Mouse (Mus musculus): ENCODE data around the gene Pgm5. TPM values are rescaled to one million over a fixed set of nuclear protein-coding genes. Genes with fewer than 3 reads are reported as not detected.

The Pgm5 gene
- polyA plus RNA-seq, 1 experiment from 2014 or later, result 0.96 TPM

GRCm38 (mm10) chr19:24792876-24793275, 68.8 kb downstream of the Pgm5 start:
- Histone ChIP-seq H3K36me3 (ENCODE audit: insufficient read depth, low read length) (no peaks in the 10 kb centered on the region), H3K27me3 (ENCODE audit: insufficient read depth, low read length) (no peaks in the 10 kb centered on the region), H3K4me3 (replicated peaks; ENCODE audit: low read depth, low read length) (no peak overlapping the region), H3K27ac (no peak overlapping the region), H3K9ac (ENCODE audit: low read depth, low read length) (no peak overlapping the region), H3K4me1 (replicated peaks; ENCODE audit: insufficient read depth, low read length) (no peaks in the 10 kb centered on the region), H3K4me2 (ENCODE audit: low read length) (no peak overlapping the region), H3K9me3 (replicated peaks; ENCODE audit: low read length) (no peaks in the 10 kb centered on the region)
- DNase-seq (ENCODE audit: low spot score), result no peak
- TF ChIP-seq CTCF (IDR thresholded peaks at IDR 0.05; ENCODE audit: low read depth), result no peak
- no peak for ATAC-seq (replicated peaks; ENCODE audit: low FRiP score, low read depth)
- WGBS, result 64% methylated on average over 5 of the region's 5 CpGs

- Histone ChIP-seq H3K4me1 (replicated peaks; ENCODE audit: insufficient read depth, low read length) (peaks cover 6% of the 10 kb centered on the region; the same call in 1 of the 2 replicates), H3K9me3 (replicated peaks; ENCODE audit: low read length) (no peaks in the 10 kb centered on the region), H3K4me2 (ENCODE audit: low read length) (no peak overlapping the region), H3K4me3 (replicated peaks; ENCODE audit: low read depth, low read length) (no peak overlapping the region), H3K27ac (no peak overlapping the region), H3K36me3 (ENCODE audit: insufficient read depth, low read length) (no peaks in the 10 kb centered on the region), H3K9ac (ENCODE audit: low read depth, low read length) (no peak overlapping the region), H3K27me3 (ENCODE audit: insufficient read depth, low read length) (no peaks in the 10 kb centered on the region)
- ATAC-seq (replicated peaks; ENCODE audit: low FRiP score, low read depth) (no peak), DNase-seq (ENCODE audit: low spot score) (no peak)
- TF ChIP-seq CTCF (IDR thresholded peaks at IDR 0.05; ENCODE audit: low read depth), result no peak
- WGBS, result 85% methylated on average over 8 of the region's 8 CpGs
Measured at GRCm38 (mm10) chr19:24785898-24786297, 75.8 kb downstream of the Pgm5 start.

GRCm38 (mm10) chr19:24785056-24785675, 76.5 kb downstream of the Pgm5 start:
- H3K4me2 ChIP-seq (ENCODE audit: low read length), result no peak overlapping the region
- no peaks in the 10 kb centered on the region for H3K36me3 ChIP-seq (ENCODE audit: insufficient read depth, low read length)
- H3K27me3 ChIP-seq (ENCODE audit: insufficient read depth, low read length), result no peaks in the 10 kb centered on the region
- ATAC-seq (replicated peaks; ENCODE audit: low FRiP score, low read depth) (no peak), DNase-seq (ENCODE audit: low spot score) (no peak)
- H3K9ac ChIP-seq (ENCODE audit: low read depth, low read length), result no peak overlapping the region
- H3K4me1 ChIP-seq (replicated peaks; ENCODE audit: insufficient read depth, low read length), result peaks cover 10% of the 10 kb centered on the region; the same call in 1 of the 2 replicates
- TF ChIP-seq CTCF (IDR thresholded peaks at IDR 0.05; ENCODE audit: low read depth), result no peak
- 62% methylated on average over 15 of the region's 15 CpGs for WGBS
- no peaks in the 10 kb centered on the region for H3K9me3 ChIP-seq (replicated peaks; ENCODE audit: low read length)
- H3K27ac ChIP-seq, result no peak overlapping the region
- no peak overlapping the region for H3K4me3 ChIP-seq (replicated peaks; ENCODE audit: low read depth, low read length)

DNA sequence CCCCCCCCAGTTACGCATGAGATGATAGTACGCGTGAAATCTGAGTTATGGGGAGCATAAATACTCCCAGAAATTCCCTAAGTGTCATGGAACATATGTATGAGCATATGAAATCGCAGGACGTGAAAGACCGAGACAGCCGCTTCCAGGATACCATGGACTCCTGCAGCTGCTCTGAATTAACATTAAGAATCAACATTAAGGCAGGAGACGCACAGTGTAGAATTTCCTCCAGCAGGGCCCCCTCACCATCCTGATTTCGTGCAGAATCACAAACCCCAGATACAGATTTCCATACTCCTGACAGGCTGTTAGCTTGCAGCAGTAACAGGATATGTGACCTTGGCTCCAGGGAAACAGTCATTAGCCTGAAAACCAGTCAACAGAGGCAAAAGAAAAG, 77.9 kb downstream of the Pgm5 start:
- Histone ChIP-seq H3K27me3 (ENCODE audit: insufficient read depth, low read length) (no peaks in the 10 kb centered on the region), H3K9ac (ENCODE audit: low read depth, low read length) (no peak overlapping the region), H3K27ac (no peak overlapping the region), H3K4me3 (replicated peaks; ENCODE audit: low read depth, low read length) (no peak overlapping the region), H3K9me3 (replicated peaks; ENCODE audit: low read length) (no peaks in the 10 kb centered on the region), H3K4me1 (replicated peaks; ENCODE audit: insufficient read depth, low read length) (peaks cover 10% of the 10 kb centered on the region; the same call in 1 of the 2 replicates), H3K36me3 (ENCODE audit: insufficient read depth, low read length) (no peaks in the 10 kb centered on the region), H3K4me2 (ENCODE audit: low read length) (no peak overlapping the region)
- WGBS, result 50% methylated on average over 9 of the region's 9 CpGs
- DNase-seq (ENCODE audit: low spot score), result peak; percentile 67
- TF ChIP-seq CTCF (IDR thresholded peaks at IDR 0.05; ENCODE audit: low read depth), result no peak
- no peak for ATAC-seq (replicated peaks; ENCODE audit: low FRiP score, low read depth)

GRCm38 (mm10) chr19:24779996-24780395, 81.7 kb downstream of the Pgm5 start:
- no peak for ATAC-seq (replicated peaks; ENCODE audit: low FRiP score, low read depth)
- 40% methylated on average over 6 of the region's 6 CpGs for WGBS
- no peaks in the 10 kb centered on the region for H3K36me3 ChIP-seq (ENCODE audit: insufficient read depth, low read length)
- peak; percentile 76 for DNase-seq (ENCODE audit: low spot score)
- H3K27me3 ChIP-seq (ENCODE audit: insufficient read depth, low read length), result no peaks in the 10 kb centered on the region
- H3K4me3 ChIP-seq (replicated peaks; ENCODE audit: low read depth, low read length), result no peak overlapping the region
- no peaks in the 10 kb centered on the region for H3K9me3 ChIP-seq (replicated peaks; ENCODE audit: low read length)
- peaks cover 13% of the 10 kb centered on the region; the same call in 1 of the 2 replicates for H3K4me1 ChIP-seq (replicated peaks; ENCODE audit: insufficient read depth, low read length)
- TF ChIP-seq CTCF (IDR thresholded peaks at IDR 0.05; ENCODE audit: low read depth), result no peak
- H3K4me2 ChIP-seq (ENCODE audit: low read length), result 0 out of 2 replicates have a peak overlapping the region, but pooled peaks have one; percentile 2
- no peak overlapping the region for H3K9ac ChIP-seq (ENCODE audit: low read depth, low read length)
- 0 out of 2 replicates have a peak overlapping the region, but pooled peaks have one; percentile 11 for H3K27ac ChIP-seq

GRCm38 (mm10) chr19:24770345-24770744, 91.3 kb downstream of the Pgm5 start:
- H3K27me3 ChIP-seq (ENCODE audit: insufficient read depth, low read length), result no peaks in the 10 kb centered on the region
- no peak overlapping the region for H3K4me2 ChIP-seq (ENCODE audit: low read length)
- H3K4me3 ChIP-seq (replicated peaks; ENCODE audit: low read depth, low read length), result no peak overlapping the region
- peak; percentile 66 for DNase-seq (ENCODE audit: low spot score)
- no peaks in the 10 kb centered on the region for H3K4me1 ChIP-seq (replicated peaks; ENCODE audit: insufficient read depth, low read length)
- ATAC-seq (replicated peaks; ENCODE audit: low FRiP score, low read depth), result no peak
- TF ChIP-seq CTCF (IDR thresholded peaks at IDR 0.05; ENCODE audit: low read depth), result no peak
- no peak overlapping the region for H3K27ac ChIP-seq
- WGBS, result 51% methylated on average over 4 of the region's 4 CpGs
- H3K36me3 ChIP-seq (ENCODE audit: insufficient read depth, low read length), result no peaks in the 10 kb centered on the region
- H3K9ac ChIP-seq (ENCODE audit: low read depth, low read length), result no peak overlapping the region
- no peaks in the 10 kb centered on the region for H3K9me3 ChIP-seq (replicated peaks; ENCODE audit: low read length)
